Mouse (Mus musculus): ENCODE measurements around the gene Nat14.

GRCm38 (mm10) chr7:4964272-4964671 lies 42.4 kb downstream of the Nat14 start, which contains the start of gene Sbk2:
- peak; percentile 73 for TF ChIP-seq CTCF (IDR thresholded peaks at IDR 0.05; ENCODE audit: extremely low read depth, insufficient read depth, insufficient read length, insufficient replicate concordance)
- no peak for TF ChIP-seq POLR2A (IDR thresholded peaks at IDR 0.05; ENCODE audit: low read depth, low read length)

Measured in spleen, adult 2 months (tissue).